Mouse (Mus musculus): ENCODE measurements around the gene Cdan1. TPM values are rescaled to one million over a fixed set of nuclear protein-coding genes. Genes with fewer than 3 reads are reported as not detected.
"Not testable (repeated sequence)": the region's sequence is repeated elsewhere in the genome, so short reads cannot be mapped to it uniquely, and the experiment has no call there.

Cdan1 gene
- polyA plus RNA-seq, 1 experiment from 2014 or later, result 7.6 TPM

DNA sequence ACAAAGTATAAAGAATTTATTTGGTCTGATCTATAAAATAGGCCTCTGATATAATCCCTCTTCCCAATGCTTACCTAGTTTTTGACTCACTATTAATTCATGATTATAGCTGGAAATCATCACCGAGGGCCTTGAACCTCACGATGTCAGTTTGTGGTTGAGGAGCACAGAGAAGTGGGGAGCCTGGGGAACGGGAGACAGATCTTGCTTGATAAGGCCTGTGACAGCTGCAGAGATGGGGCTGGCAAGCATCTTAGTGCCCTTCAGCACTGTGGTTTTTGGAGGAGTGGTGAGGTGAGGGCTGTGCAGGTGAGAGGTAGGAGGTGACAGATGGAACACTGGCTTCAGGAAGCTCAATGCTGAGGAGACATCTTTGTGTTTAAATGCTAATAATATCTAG lies 139.8 kb downstream of the Cdan1 start:
- no peak overlapping the region for H3K4me2 ChIP-seq
- no peaks in the 10 kb centered on the region for H3K9me3 ChIP-seq (ENCODE audit: control insufficient read depth, low read length)
- H3K4me1 ChIP-seq (ENCODE audit: control insufficient read depth, insufficient read depth, low read length), result no peaks in the 10 kb centered on the region
- no peak overlapping the region for H3K9ac ChIP-seq (ENCODE audit: low read length)
- ATAC-seq (ENCODE audit: low FRiP score) (no peak), DNase-seq (ENCODE audit: low spot score, missing footprints) (no peak)
- H3K27ac ChIP-seq (ENCODE audit: low read depth, low read length), result no peak overlapping the region
- H3K4me3 ChIP-seq (ENCODE audit: low read depth, low read length), result no peak overlapping the region
- WGBS, result 86% methylated on average over 3 of the region's 3 CpGs
- H3K36me3 ChIP-seq (ENCODE audit: control insufficient read depth, insufficient read depth, low read length), result peaks cover 3% of the 10 kb centered on the region; the same call in 1 of the 2 replicates
- no peaks in the 10 kb centered on the region for H3K27me3 ChIP-seq (ENCODE audit: control insufficient read depth, insufficient read depth, low read length)

DNA sequence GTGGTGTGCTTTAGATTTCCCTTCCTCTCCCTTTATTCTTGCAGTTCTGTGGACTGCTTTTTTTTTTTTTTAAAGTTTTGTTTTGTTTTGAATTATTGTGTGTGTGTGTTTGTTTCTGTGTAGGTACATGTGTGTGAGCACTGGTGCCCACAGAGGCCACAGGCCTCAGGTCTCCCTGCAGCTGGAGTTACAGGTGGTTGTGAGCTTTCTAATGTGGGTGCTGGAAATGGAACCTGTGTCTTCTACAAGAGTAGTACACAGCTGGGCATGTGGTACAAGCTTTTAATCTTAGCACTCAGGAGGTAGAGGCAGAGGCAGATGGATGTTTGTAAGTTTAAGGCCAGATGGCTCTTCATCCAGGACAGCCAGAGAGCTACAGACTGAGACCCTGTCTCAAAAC lies 142.9 kb downstream of the Cdan1 start:
- H3K9ac ChIP-seq (ENCODE audit: low read length), result no peak overlapping the region
- no peaks in the 10 kb centered on the region for H3K36me3 ChIP-seq (ENCODE audit: control insufficient read depth, insufficient read depth, low read length)
- ATAC-seq (ENCODE audit: low FRiP score), result no peak

DNA sequence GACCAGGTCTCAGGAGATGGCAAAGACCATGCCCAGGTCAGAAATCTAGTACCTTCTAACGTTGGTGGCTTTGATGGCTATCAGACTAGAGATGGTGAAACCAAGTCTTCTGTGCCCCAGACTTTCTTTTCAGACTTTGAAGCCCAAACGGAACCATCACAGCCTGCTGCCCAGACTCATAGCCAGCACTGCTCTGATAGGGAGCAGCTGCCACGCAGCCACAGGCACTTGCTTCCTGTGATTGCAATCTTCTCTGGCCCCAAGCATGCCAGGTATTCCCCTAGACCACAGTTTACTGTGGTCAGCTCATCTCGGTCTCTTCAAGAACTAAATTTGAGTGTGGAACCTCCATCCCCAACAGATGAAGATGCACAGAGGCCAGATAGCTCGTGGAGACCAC lies 147.3 kb downstream of the Cdan1 start:
- H3K4me2 ChIP-seq, result no peak overlapping the region
- H3K27me3 ChIP-seq (ENCODE audit: control insufficient read depth, insufficient read depth, low read length), result no peaks in the 10 kb centered on the region
- H3K27ac ChIP-seq (ENCODE audit: low read depth, low read length), result no peak overlapping the region
- no peak overlapping the region for H3K9ac ChIP-seq (ENCODE audit: low read length)
- WGBS, result 77% methylated on average over 5 of the region's 5 CpGs
- no peaks in the 10 kb centered on the region for H3K9me3 ChIP-seq (ENCODE audit: control insufficient read depth, low read length)
- ATAC-seq (ENCODE audit: low FRiP score) (no peak), DNase-seq (ENCODE audit: low spot score, missing footprints) (no peak)
- no peak overlapping the region for H3K4me3 ChIP-seq (ENCODE audit: low read depth, low read length)
- no peaks in the 10 kb centered on the region for H3K36me3 ChIP-seq (ENCODE audit: control insufficient read depth, insufficient read depth, low read length)
- H3K4me1 ChIP-seq (ENCODE audit: control insufficient read depth, insufficient read depth, low read length), result no peaks in the 10 kb centered on the region

More for the DNA sequence above, 142.9 kb downstream of the Cdan1 start:
- DNase-seq (ENCODE audit: low spot score, missing footprints), result peak; percentile 8
- no peak overlapping the region for H3K4me2 ChIP-seq
- H3K4me3 ChIP-seq (ENCODE audit: low read depth, low read length), result no peak overlapping the region
- H3K4me1 ChIP-seq (ENCODE audit: control insufficient read depth, insufficient read depth, low read length), result no peaks in the 10 kb centered on the region
- H3K27me3 ChIP-seq (ENCODE audit: control insufficient read depth, insufficient read depth, low read length), result no peaks in the 10 kb centered on the region
- H3K27ac ChIP-seq (ENCODE audit: low read depth, low read length), result no peak overlapping the region
- H3K9me3 ChIP-seq (ENCODE audit: control insufficient read depth, low read length), result no peaks in the 10 kb centered on the region

GRCm38 (mm10) chr2:120700379-120700885 lies 149.5 kb downstream of the Cdan1 start:
- no peak for ATAC-seq (ENCODE audit: low FRiP score)
- Histone ChIP-seq H3K27ac (ENCODE audit: low read depth, low read length) (no peak overlapping the region), H3K27me3 (ENCODE audit: control insufficient read depth, insufficient read depth, low read length) (no peaks in the 10 kb centered on the region), H3K4me3 (ENCODE audit: low read depth, low read length) (no peak overlapping the region), H3K9ac (ENCODE audit: low read length) (no peak overlapping the region), H3K36me3 (ENCODE audit: control insufficient read depth, insufficient read depth, low read length) (no peaks in the 10 kb centered on the region), H3K4me1 (ENCODE audit: control insufficient read depth, insufficient read depth, low read length) (no peaks in the 10 kb centered on the region), H3K4me2 (no peak overlapping the region), H3K9me3 (ENCODE audit: control insufficient read depth, low read length) (no peaks in the 10 kb centered on the region)
- WGBS, result 90% methylated on average over 3 of the region's 3 CpGs
- no peak for DNase-seq (ENCODE audit: low spot score, missing footprints)

- WGBS, result 88% methylated on average over 5 of the region's 5 CpGs
- no peak overlapping the region for H3K4me2 ChIP-seq
- ATAC-seq (ENCODE audit: low FRiP score), result no peak
- H3K4me1 ChIP-seq (ENCODE audit: control insufficient read depth, insufficient read depth, low read length), result no peaks in the 10 kb centered on the region
- H3K27ac ChIP-seq (ENCODE audit: low read depth, low read length), result no peak overlapping the region
- no peak overlapping the region for H3K9ac ChIP-seq (ENCODE audit: low read length)
- no peak overlapping the region for H3K4me3 ChIP-seq (ENCODE audit: low read depth, low read length)
- H3K36me3 ChIP-seq (ENCODE audit: control insufficient read depth, insufficient read depth, low read length), result no peaks in the 10 kb centered on the region
- H3K9me3 ChIP-seq (ENCODE audit: control insufficient read depth, low read length), result no peaks in the 10 kb centered on the region
- no peaks in the 10 kb centered on the region for H3K27me3 ChIP-seq (ENCODE audit: control insufficient read depth, insufficient read depth, low read length)
- DNase-seq (ENCODE audit: low spot score, missing footprints), result no peak
These were observed 152.2 kb downstream of the Cdan1 start for GRCm38 (mm10) chr2:120697767-120698166.

- H3K4me1 ChIP-seq (ENCODE audit: control insufficient read depth, insufficient read depth, low read length); H3K27me3 ChIP-seq (ENCODE audit: control insufficient read depth, insufficient read depth, low read length); H3K4me3 ChIP-seq (ENCODE audit: low read depth, low read length); H3K9ac ChIP-seq (ENCODE audit: low read length); H3K4me2 ChIP-seq; DNase-seq (ENCODE audit: low spot score, missing footprints); H3K27ac ChIP-seq (ENCODE audit: low read depth, low read length); ATAC-seq (ENCODE audit: low FRiP score); H3K36me3 ChIP-seq (ENCODE audit: control insufficient read depth, insufficient read depth, low read length); H3K9me3 ChIP-seq (ENCODE audit: control insufficient read depth, low read length): not testable (repeated sequence)
- 87% methylated on average over 7 of the region's 7 CpGs for WGBS
These were observed 168.8 kb downstream of the Cdan1 start for GRCm38 (mm10) chr2:120681151-120681550.

DNA sequence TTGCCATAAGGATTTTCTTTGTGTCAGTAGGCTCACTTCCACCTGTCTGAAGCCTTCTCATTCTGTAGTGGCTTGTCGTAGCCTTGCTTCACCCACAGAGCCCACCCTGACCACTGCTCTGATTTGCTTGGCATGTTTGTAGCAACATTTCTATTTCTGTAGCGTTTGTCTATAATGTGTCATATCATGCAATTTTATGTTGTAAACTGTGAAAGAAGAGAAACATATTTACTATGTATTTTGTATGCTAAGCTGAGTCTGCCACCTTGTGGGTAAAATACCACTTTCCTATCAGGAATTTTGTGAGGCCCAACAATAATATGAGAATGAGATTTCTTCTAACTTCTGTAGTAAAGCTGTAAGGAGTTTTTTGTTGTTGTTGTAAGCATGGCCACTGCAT lies 179.7 kb downstream of the Cdan1 start:
- Histone ChIP-seq H3K9ac (ENCODE audit: low read length) (no peak overlapping the region), H3K4me2 (no peak overlapping the region), H3K27me3 (ENCODE audit: control insufficient read depth, insufficient read depth, low read length) (no peaks in the 10 kb centered on the region), H3K9me3 (ENCODE audit: control insufficient read depth, low read length) (no peaks in the 10 kb centered on the region), H3K4me1 (ENCODE audit: control insufficient read depth, insufficient read depth, low read length) (no peaks in the 10 kb centered on the region), H3K4me3 (ENCODE audit: low read depth, low read length) (no peak overlapping the region), H3K36me3 (ENCODE audit: control insufficient read depth, insufficient read depth, low read length) (no peaks in the 10 kb centered on the region), H3K27ac (ENCODE audit: low read depth, low read length) (no peak overlapping the region)
- WGBS, result 84% methylated on average over 2 of the region's 2 CpGs
- DNase-seq (ENCODE audit: low spot score, missing footprints), result no peak
- no peak for ATAC-seq (ENCODE audit: low FRiP score)

DNA sequence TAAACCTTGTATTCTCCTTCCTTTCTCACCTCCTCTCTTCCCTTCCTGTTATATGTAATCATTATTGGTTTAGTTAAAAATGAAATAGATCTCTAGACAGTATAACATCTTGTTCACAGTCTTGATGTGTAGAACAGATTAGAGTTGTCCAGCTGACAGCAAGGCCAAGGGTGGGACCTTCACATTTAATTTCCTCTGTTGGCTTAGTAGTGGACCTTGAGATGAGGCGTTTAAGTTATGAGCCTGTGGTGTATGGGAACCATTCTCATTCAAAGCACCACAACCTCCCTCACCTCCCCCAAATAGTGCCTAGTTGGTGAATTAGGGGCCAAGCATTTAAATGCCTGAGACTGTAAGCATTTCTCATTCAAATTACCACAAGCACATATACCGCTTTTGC lies 182.5 kb downstream of the Cdan1 start:
- Histone ChIP-seq H3K4me2 (no peak overlapping the region), H3K27me3 (ENCODE audit: control insufficient read depth, insufficient read depth, low read length) (no peaks in the 10 kb centered on the region)
- 85% methylated on average over 2 of the region's 2 CpGs for WGBS

More for the DNA sequence above, 182.5 kb downstream of the Cdan1 start:
- Histone ChIP-seq H3K4me1 (ENCODE audit: control insufficient read depth, insufficient read depth, low read length) (no peaks in the 10 kb centered on the region), H3K36me3 (ENCODE audit: control insufficient read depth, insufficient read depth, low read length) (no peaks in the 10 kb centered on the region), H3K9ac (ENCODE audit: low read length) (no peak overlapping the region), H3K4me3 (ENCODE audit: low read depth, low read length) (no peak overlapping the region), H3K27ac (ENCODE audit: low read depth, low read length) (no peak overlapping the region), H3K9me3 (ENCODE audit: control insufficient read depth, low read length) (no peaks in the 10 kb centered on the region)
- DNase-seq (ENCODE audit: low spot score, missing footprints) (no peak), ATAC-seq (ENCODE audit: low FRiP score) (no peak)
